Mouse (Mus musculus) spleen, postnatal 10 days (tissue): ENCODE results near the gene Slc16a13.

Experiments used
- DNase-seq, 2 experiments: peaks; one replicate each; pipeline ENCODE4 v3.0.0; 2021 to 2022; ENCODE audit warnings: low spot score in 2 of 2

Slc16a13 gene

DNA sequence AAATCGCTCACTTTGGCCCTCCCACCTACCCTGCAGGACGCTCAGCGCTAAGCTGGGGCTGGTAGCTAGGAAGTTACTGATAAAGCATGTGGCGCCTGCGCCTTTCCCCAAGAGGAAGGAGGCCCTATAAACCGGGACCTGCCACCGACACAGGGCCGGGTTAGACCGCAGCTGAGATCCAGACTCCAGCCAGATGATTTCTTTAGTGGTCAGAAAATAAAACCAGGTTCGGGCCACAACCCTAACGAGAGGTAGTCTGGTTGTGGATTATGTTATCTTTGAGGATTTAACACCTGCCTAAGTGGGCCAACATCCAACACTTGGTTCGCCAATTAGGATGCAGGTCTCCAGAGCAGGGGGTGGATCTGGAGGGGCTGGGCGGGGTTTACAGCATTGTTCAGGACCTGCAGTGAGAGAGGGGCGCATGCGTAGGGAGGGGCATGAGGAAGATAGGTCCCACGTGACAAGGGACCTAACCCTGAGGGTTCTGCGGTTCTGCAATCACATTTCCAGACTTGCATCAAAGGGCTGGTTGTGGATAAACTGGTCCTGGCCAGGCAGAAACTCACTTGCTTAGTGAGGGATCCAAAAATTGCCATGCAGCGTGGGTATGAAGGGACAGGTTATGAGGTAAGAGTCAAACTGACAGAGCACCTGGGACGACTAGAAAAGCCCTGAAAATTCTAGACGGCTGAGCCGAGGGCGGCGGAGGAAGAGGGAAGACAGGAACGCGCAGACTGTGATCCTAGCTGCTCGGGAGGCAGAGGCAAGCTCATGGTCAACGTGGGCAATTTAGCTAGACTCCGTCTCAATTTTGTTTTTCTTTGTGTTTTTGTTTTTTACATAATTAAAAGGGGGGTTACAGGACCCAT is at the start of gene Slc16a13:
TSS of gene Slc16a13 (minus strand) at position 334 of the 872 bp plus-strand sequence.
- peak; percentile 80 to 93 for DNase-seq

DNA sequence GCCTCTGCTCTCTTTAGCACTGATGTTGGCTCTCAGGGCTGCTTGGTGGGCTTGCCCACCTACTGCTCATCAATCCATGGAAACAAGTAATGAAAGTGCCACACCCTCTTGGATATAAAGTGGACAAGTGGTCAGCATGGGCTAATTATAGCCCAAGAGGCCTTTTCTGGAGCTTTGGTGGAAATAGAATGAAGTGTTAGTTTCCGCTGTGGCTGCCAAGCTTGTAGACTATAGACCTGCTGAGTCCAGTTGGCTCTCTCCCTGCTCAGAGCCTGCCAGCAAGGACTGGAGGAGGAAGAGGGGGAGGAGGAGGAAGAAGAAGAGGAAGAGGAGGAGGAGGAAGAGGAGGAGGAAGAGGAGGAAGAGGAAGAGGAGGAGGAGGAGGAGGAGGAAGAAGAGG is 45.5 kb upstream of the Slc16a13 start:
- DNase-seq: no peak

DNA sequence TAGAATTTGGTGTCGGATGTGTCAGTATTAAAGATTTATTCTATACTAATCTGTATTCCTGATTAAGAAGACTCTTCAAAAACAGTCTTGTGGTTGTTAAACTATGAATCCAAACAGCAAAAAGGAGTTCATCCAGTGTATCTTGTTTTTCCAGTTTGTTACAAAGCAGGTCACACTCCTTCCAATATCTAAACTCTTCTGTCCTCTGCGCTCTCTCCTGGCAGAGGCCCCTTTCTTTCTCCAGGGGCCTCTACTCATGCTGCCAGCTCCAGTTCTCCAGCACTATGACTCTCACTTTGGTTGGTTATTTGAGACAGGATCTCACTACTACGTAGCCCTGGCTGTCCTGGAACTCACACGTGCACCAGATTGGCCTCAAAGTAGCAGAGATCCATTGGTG is 45.0 kb upstream of the Slc16a13 start:
- no peak for DNase-seq

GRCm38 (mm10) chr11:70265252-70265651 is 44.4 kb upstream of the Slc16a13 start:
- DNase-seq: no peak

GRCm38 (mm10) chr11:70259035-70259434 is 38.2 kb upstream of the Slc16a13 start:
- DNase-seq: no peak

- no peak for DNase-seq
These were observed 34.2 kb upstream of the Slc16a13 start, which contains the start of gene Alox12 for GRCm38 (mm10) chr11:70254931-70255531. Alox12 (minus strand) TSS chr11:70255353.

DNA sequence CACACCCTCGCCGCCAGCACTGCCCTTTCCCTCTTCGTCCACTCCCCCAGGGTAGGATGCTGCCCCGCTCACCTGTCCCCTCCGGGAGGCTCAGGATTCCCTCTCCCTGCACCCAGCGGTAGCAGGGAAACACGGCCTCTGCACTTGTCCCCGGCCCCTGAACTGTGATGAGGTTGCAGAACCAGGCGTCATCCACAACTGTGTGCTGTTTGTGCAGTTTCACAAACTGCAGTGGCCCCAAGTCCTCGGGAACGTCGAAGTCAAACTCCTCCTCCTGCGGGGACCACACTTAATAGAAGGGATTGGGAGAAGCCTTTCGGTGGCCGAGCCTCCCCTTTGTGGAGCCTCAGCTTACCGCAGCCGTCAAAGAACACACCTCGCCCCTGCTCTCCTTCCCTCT is 33.5 kb upstream of the Slc16a13 start:
- DNase-seq: no peak

DNA sequence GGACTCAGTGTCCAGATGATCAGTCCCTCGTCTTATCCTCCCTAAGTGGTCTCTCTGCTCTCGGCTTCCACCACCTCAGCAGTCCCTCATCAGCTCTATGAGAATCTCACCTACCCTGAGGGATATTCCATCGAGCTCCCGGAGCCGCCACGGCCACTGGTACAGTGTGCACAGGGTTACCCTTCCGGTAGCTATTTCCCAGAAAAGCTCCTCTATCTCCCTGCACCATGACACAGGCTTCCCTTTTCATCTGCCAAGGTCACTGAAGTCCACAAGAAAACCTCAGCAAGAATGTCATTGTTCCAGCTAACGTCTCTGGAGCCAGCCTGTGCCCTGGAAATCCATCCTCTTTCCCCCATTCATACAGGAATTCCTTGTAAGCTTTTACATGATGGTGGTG is 31.0 kb upstream of the Slc16a13 start:
- DNase-seq: no peak

- DNase-seq: no peak
These were observed 29.3 kb upstream of the Slc16a13 start for GRCm38 (mm10) chr11:70250150-70250549.

GRCm38 (mm10) chr11:70247136-70247845 is 26.4 kb upstream of the Slc16a13 start:
- DNase-seq: peak; percentile 61 to 82

GRCm38 (mm10) chr11:70242591-70242990 is 21.7 kb upstream of the Slc16a13 start:
- no peak for DNase-seq

GRCm38 (mm10) chr11:70239541-70240279 is 18.8 kb upstream of the Slc16a13 start, which contains the start of the genes Gm21988 and Rnasek:
Gm21988 (minus strand) TSS chr11:70239830.
Rnasek (minus strand) TSS chr11:70239842.
- DNase-seq: peak; percentile 83 to 90

- peak in 1 of 2 experiments; percentile 52 for DNase-seq
These were observed 18.0 kb upstream of the Slc16a13 start for GRCm38 (mm10) chr11:70238591-70239440.

DNA sequence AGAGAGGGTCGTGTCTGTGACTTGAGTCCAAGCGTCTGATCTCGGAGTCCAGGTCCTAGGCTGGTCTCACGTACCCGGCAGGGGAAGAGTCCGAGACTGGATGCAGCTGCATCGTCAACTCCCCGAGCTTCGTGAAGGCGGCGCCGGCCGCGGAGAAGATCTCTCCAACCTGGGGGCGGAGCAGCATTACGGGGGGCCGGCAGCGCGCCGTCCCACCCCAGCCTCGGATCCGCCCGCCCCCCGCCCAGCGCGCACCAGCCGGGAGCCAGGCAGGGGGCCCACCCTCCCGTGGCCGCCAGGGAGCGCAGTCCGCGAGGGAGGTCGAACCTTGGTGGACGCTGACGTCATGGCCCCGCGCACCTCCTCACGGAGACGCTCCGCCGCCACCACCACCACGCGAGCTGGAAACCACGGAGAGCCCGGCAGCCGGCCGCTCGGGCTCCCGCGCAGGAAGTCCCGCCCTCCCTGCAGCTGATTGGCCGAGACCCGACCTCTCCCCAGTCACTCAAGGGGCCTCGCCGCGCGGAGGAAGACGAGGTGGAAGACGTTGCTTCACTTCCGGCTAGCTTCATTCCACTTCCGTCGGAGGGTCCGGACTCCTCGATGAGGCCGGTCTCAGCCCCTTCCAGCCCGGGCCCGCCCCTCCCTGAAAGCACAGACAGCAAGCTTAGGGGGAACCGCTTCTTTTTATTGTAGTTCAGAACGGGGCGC is 16.7 kb upstream of the Slc16a13 start, which contains the start of gene 0610010K14Rik:
TSS of gene 0610010K14Rik (minus strand) at position 458 of the 711 bp plus-strand sequence.
- peak; percentile 99 for DNase-seq

DNA sequence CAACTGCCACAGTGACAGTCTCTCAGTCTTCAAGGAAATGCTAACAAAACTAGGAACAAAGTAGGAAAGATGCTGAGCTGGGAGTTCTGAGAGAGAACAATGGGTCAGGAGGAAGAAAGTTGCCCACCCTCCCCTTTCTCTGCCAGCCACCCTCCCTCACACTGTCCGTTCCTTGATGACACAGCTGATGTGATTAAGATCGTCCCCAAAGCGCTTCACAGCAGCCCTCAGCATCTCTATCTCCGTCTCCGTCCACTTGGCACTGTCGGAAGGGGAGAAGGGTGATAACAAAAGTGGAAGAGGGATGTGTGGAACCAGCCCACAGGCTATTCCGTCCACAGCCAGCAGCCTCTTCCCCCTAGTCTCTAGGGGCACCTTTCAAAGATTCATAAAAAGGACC is 15.9 kb upstream of the Slc16a13 start:
- DNase-seq: no peak

DNA sequence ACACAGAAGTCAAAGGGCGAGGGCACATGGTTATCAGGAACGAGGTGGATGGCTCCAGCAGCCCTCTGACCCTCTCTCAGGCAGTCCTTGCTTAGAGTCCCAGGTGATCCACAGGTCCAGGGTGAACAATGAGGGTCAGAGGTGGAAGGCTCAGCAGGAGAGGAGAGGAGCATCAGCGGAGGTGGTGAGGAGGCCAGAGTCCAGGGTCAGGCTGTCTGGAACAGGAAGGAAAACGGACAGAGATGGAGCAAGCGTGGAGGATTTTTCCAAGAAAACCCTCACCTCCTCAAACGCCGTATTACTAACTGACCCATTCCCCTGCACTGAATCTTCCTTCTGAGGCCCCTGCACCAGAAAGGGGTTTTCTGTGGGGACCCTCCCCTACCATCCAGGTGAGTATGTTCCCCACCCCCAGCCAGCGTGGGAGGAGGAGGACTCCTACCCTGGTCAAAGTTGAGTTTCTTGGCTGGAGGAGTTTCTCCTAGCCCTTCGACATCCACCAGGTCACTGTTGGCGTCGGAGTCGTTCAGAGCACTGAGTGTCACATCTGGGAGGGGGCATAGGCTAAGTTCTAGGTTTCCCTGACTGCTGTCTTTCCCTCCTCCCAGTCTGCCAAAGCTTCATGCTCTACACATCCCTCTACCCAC is 14.5 kb upstream of the Slc16a13 start:
- DNase-seq: no peak

DNA sequence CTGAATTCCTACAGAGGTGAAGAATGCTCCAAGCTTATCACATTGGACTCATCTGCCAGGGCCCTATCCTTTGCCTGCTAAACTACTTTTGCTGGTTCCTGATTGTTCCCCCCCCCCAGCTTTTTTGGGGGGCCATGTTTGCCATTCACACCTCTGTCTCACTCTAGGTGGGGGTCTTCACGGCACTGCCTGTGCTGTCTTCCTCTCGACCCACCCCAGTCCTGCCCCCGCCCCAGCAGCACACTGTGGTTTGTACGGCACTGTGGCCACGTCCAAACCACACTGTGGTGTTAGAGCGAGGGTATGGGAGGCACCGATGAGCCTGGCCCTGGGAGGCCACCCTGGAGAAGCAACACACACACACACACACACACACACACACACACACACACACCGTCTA is 13.6 kb upstream of the Slc16a13 start:
- no peak for DNase-seq

DNA sequence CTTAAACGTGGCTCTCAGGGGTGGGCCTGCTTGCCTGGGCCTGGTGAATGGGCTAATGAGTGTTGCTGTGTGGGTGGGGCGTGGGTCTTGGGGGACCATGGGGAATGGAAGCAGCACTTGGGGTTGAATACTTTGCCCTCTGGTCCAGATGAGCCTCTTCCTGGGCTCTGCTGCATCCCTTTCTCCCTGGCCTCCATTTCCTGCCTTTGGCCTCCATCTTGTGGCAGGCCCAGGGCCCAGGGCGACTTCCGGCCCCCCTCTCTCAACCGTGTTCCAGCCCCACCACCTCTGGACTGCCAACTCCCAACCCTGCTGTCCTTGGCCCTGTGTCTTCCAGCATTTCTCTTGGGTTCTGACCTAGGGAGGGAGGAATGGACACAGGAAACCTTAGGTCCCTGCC is 13.2 kb upstream of the Slc16a13 start:
- DNase-seq: no peak

DNA sequence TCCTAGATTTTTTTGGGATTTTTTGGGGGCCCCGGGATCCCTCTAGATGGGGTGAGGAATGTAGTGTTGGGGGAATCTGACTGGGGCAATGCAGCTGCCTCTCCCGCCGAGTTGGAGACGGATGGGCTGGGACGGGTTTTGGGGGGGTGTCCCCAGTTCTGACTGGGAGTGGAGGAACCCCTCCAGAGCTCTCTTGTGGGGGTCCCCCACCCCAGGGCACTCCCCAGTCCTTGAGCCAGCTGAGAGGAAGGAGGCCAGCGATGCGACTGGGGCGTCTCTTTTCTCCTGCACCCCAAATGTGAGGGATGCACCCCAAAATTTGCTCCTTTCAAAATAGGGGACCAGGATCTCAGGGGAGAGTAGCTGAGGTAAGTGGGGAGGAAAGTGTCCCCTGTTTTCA is 12.2 kb upstream of the Slc16a13 start:
- DNase-seq: no peak
